Mouse (Mus musculus): ENCODE data around the gene Rbms3. TPM values are rescaled to one million over a fixed set of nuclear protein-coding genes. Genes with fewer than 3 reads are reported as not detected.

The Rbms3 gene
- total and polyA plus RNA-seq, 3 experiments = not detected

DNA sequence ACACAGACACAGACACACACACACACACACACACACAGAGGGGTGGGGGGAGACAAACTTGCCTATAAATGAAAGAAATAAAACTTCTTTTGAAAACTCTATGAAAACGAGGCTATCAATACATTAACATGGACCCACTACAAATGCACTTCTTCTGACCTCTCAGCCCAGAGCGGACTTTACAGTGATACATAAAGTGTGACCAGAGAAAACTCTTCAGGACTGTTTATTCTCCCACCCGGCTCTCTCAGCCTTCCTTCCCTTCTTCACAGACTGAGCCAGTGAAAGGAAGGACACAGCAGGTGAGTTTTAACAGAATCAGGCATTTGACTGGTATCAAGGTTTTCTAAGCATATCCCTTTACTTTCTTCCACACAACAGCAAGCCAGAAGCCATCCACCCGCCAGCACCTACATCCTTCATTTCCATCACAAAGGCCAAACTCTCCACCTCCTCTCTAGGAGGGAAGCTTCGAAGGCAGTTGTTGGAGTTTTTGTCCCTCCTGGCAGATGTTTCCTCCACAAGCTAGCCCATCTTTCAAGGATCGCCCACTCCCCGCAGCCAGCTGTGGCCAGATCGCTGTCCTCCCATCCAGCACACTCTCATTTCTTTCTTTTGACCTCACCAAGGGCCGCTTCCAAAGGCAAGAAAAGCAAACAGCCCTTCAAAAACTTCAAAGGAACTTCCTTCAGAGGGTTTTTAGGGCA lies 980.5 kb downstream of the Rbms3 start:
- no peak for TF ChIP-seq MEF2A (IDR thresholded peaks at IDR 0.05; ENCODE audit: borderline replicate concordance, low read depth, low read length)
- no peak for TF ChIP-seq MAX (IDR thresholded peaks at IDR 0.05; ENCODE audit: low read length)
- no peak for TF ChIP-seq USF1 (IDR thresholded peaks at IDR 0.05; ENCODE audit: low read depth, low read length)
- no peak for TF ChIP-seq SIN3A (IDR thresholded peaks at IDR 0.05; ENCODE audit: low read length)
- TF ChIP-seq KAT2A (IDR thresholded peaks at IDR 0.05; ENCODE audit: insufficient replicate concordance, low read length) = no peak
- no peak for TF ChIP-seq NRF1 (IDR thresholded peaks at IDR 0.05; ENCODE audit: low read depth, low read length)
- no peak for TF ChIP-seq TCF12 (IDR thresholded peaks at IDR 0.05; ENCODE audit: low read depth, low read length)
- no peak for TF ChIP-seq RAD21 (IDR thresholded peaks at IDR 0.05; ENCODE audit: low read depth, low read length)
- TF ChIP-seq GABPA (IDR thresholded peaks at IDR 0.05; ENCODE audit: insufficient replicate concordance, low read depth, low read length) = no peak
- in situ Hi-C loops (cut with MboI; ENCODE audit: low pct_ligation_motif_present, low pct_unique_long_range_greater_than_20kb, low sequenced_read_pairs) = no loop called here
- no peak for DNase-seq (ENCODE audit: extremely low read depth)

DNA sequence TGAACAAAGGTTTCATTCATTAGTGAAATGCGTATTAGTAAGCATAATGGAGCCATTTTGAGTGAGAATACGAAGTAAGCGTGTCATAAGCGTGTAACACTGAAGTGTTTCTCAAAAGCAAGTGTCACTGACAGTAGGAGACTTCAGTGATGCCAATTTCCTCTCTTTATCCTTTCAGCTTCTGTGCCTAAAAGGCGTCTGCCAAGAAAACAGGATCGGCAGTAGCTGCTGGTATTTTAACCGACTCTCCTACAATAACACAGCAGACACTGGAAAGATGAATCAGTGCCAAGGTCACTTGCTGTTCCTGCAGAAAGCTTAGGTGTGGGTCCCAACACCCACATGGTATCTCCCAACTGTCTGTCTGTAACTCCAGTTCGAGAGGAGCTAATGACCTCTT lies 985.1 kb downstream of the Rbms3 start:
- Histone ChIP-seq H3K27ac (ENCODE audit: insufficient read depth, low read depth) (no peak overlapping the region), H3K4me3 (replicated peaks in 1 of 3; ENCODE audit: low read depth in 2 of 3, low read length in 2 of 3, poor library complexity in 1 of 3) (no peak overlapping the region), H3K4me1 (ENCODE audit: control insufficient read depth in 1 of 2, insufficient read depth in 2 of 2) (no peaks in the 10 kb centered on the region), H3K79me2 (replicated peaks; ENCODE audit: control insufficient read depth, extremely low read depth, insufficient read depth, poor library complexity, severe bottlenecking) (no peaks in the 10 kb centered on the region), H3K27me3 (replicated peaks) (peaks cover 4% of the 10 kb centered on the region), H3K9ac (ENCODE audit: insufficient read depth, low read depth) (no peak overlapping the region), H3K9me3 (replicated peaks; ENCODE audit: low read length) (peaks cover 2% of the 10 kb centered on the region), H3K4me2 (ENCODE audit: insufficient read depth, low read depth, poor library complexity, severe bottlenecking) (no peak overlapping the region), H3K36me3 (replicated peaks in 1 of 2; ENCODE audit: control insufficient read depth in 1 of 2, insufficient read depth in 1 of 2, low read length in 1 of 2) (no peaks in the 10 kb centered on the region)
- TF ChIP-seq TBP (conservative IDR thresholded peaks at IDR 0.05; ENCODE audit: low read depth, low read length) = no peak
- no peak for TF ChIP-seq RCOR1 (conservative IDR thresholded peaks at IDR 0.05; ENCODE audit: low read depth, low read length)
- no peak for TF ChIP-seq MXI1 (IDR thresholded peaks at IDR 0.05; ENCODE audit: low read depth, low read length)
- TF ChIP-seq MAFK (IDR thresholded peaks at IDR 0.05; ENCODE audit: insufficient replicate concordance, low read length) = no peak
- TF ChIP-seq ZKSCAN1 (IDR thresholded peaks at IDR 0.05; ENCODE audit: borderline replicate concordance, low read depth, low read length) = no peak
- TF ChIP-seq ETS1 (conservative IDR thresholded peaks at IDR 0.05; ENCODE audit: low read depth, low read length) = no peak
- no peak for TF ChIP-seq KAT2A (IDR thresholded peaks at IDR 0.05; ENCODE audit: insufficient replicate concordance, low read length)
- no peak for TF ChIP-seq NRF1 (IDR thresholded peaks at IDR 0.05; ENCODE audit: low read depth, low read length)
- no peak for TF ChIP-seq EP300 (IDR thresholded peaks at IDR 0.05; ENCODE audit: low read length)
- no peak for TF ChIP-seq MYC (IDR thresholded peaks at IDR 0.05; ENCODE audit: low read depth, low read length)
- TF ChIP-seq E2F4 (IDR thresholded peaks at IDR 0.05; ENCODE audit: insufficient replicate concordance, low read depth, low read length) = no peak
- no peak for TF ChIP-seq CTCF (conservative IDR thresholded peaks at IDR 0.05 in 1 of 2, IDR thresholded peaks at IDR 0.05 in 1 of 2; ENCODE audit: low read depth in 2 of 2, low read length in 2 of 2)
- no peak for TF ChIP-seq MAZ (IDR thresholded peaks at IDR 0.05; ENCODE audit: low read depth, low read length)
- no peak for TF ChIP-seq UBTF (IDR thresholded peaks at IDR 0.05; ENCODE audit: low read depth, low read length)
- no peak for TF ChIP-seq BHLHE40 (IDR thresholded peaks at IDR 0.05; ENCODE audit: low read depth, low read length)
- TF ChIP-seq NELFE (IDR thresholded peaks at IDR 0.05; ENCODE audit: low read depth, low read length) = no peak
- TF ChIP-seq ZNF384 (IDR thresholded peaks at IDR 0.05; ENCODE audit: low read depth, low read length) = no peak
- in situ Hi-C loops (cut with MboI; ENCODE audit: low pct_ligation_motif_present, low pct_unique_long_range_greater_than_20kb, low sequenced_read_pairs) = no loop called here
- DNase-seq (ENCODE audit: extremely low read depth) = no peak
- dilution Hi-C loops (cut with MboI; ENCODE audit: extremely low pct_ligation_motif_present, extremely low pct_unique_long_range_greater_than_20kb, low sequenced_read_pairs) = no loop called here

More for the DNA sequence above, 980.5 kb downstream of the Rbms3 start:
- Histone ChIP-seq H3K4me1 (ENCODE audit: control insufficient read depth in 1 of 2, insufficient read depth in 2 of 2) (no peaks in the 10 kb centered on the region), H3K27ac (ENCODE audit: insufficient read depth, low read depth) (no peak overlapping the region), H3K79me2 (replicated peaks; ENCODE audit: control insufficient read depth, extremely low read depth, insufficient read depth, poor library complexity, severe bottlenecking) (no peaks in the 10 kb centered on the region), H3K27me3 (replicated peaks) (no peaks in the 10 kb centered on the region), H3K9me3 (replicated peaks; ENCODE audit: low read length) (peaks cover 2% of the 10 kb centered on the region), H3K4me3 (replicated peaks in 1 of 3; ENCODE audit: low read depth in 2 of 3, low read length in 2 of 3, poor library complexity in 1 of 3) (no peak overlapping the region), H3K36me3 (replicated peaks in 1 of 2; ENCODE audit: control insufficient read depth in 1 of 2, insufficient read depth in 1 of 2, low read length in 1 of 2) (no peaks in the 10 kb centered on the region), H3K4me2 (ENCODE audit: insufficient read depth, low read depth, poor library complexity, severe bottlenecking) (no peak overlapping the region), H3K9ac (ENCODE audit: insufficient read depth, low read depth) (no peak overlapping the region)
- dilution Hi-C loops (cut with MboI; ENCODE audit: extremely low pct_ligation_motif_present, extremely low pct_unique_long_range_greater_than_20kb, low sequenced_read_pairs) = no loop called here
